Mouse (Mus musculus) bone marrow macrophage, adult 2 months (primary cell): ENCODE results near the gene Lmtk3.

Experiments
- CTCF ChIP-seq: IDR thresholded peaks from 2 replicates; pipeline ENCODE4 v1.5.1; 2012; ENCODE audit warnings: low read depth, mild to moderate bottlenecking, low read length, moderate library complexity
- POLR2A ChIP-seq: IDR thresholded peaks from 2 replicates; pipeline ENCODE4 v1.6.1; 2012; ENCODE audit warnings: mild to moderate bottlenecking, low read depth, low read length, borderline replicate concordance

- TF ChIP-seq CTCF (no peak), POLR2A (no peak)
These were observed 36.1 kb upstream of the Lmtk3 start for GRCm38 (mm10) chr7:45747450-45747849.
